Mouse (Mus musculus) skeletal muscle tissue, adult 2 months (tissue): ENCODE measurements at regions not wholly inside any gene's neighbourhood (a gene's known extent, or its start where the extent isn't known, plus 50 kb on each side); places are given as distances from the start of the nearest gene placed in this dataset.
A peak's percentile ranks its signal among the peaks of the same experiment; 100 is the strongest.

Experiments used
- DNase-seq: peaks from one replicate; pipeline ENCODE4 v3.0.0-alpha.2; 2012; ENCODE audit warnings: low read depth, low spot score

DNA sequence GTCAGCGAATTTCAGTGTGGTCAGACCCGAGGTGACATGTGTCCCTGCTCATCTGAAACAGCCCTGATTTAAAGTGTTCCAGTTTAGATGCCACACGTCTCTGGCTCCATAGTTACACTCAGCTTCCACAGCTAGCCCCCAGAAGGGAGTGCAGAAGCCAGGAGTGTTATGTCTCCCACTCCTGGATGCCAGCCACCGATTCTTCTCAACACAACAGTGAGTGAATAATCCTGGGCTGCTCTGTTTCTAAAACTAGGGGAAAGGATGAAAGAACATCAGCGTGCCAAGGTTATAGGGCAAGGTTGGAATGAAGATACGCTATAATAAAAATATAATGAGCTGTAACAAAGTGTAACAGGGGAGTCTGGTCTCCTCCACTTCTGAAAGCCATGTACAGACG, 51.5 kb upstream of the Stmnd1 start:
- no peak for DNase-seq

- DNase-seq, result no peak
Observed at GRCm38 (mm10) chr13:46218101-46218701, 55.3 kb upstream of the Stmnd1 start.

DNA sequence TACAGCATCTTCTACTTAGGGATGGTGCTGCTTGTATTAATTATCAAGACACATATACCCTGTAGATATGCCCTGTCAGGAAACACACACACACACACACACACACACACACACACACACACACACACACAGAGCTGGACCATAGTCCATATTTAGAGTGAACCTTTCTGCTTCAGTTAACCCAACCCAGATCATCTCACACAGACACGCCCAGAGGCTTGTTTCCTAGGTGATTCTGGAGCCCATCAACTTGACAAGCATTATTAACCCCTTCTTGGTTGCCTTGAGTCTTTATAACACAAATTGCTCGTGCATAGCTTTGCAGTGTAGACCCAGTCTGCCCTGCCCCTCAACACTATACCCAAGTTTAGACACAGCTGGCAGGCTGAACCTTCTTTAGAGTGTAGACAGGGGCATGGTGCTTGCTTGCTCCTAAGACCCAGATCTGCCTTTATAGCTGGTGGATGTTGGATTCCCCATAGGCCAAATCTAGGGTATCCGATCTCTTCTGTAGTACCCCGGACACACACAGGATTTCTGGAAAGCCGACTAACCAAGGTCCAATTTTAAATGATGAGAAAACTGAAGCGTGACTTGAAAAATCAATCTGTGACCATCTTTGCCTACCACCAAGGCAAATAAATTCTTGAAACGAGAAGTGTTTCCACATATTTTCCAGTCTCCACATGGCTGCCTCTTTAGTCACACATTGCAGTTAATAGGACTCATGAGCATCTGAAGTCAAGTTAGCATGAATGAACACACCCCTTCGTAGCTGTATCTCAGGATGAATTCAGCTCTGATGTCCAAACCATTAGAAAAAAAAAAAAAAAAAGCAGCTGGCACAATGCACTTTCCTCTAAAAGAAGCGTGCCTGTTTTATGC, 56.3 kb upstream of the Stmnd1 start:
- no peak for DNase-seq

DNA sequence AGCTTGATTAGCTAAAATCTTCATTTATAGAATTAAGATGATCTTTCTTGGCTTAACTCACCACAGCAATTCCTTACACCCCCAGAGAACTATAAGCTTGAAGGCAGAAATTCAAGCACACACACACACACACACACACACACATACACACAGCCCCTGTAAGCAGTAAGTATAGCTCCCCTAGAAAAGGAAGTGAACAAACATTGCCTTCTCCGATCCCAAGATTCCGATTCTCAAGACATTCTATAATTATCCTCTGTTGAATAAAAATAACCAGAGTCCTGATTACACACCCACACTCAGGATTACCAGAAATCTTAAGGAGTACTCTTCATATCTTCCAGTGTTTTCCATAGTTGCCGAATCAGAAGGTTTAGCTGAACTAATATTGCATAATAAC, 70.0 kb upstream of the Stmnd1 start:
- DNase-seq, result no peak

GRCm38 (mm10) chr13:46202586-46202985, 70.9 kb upstream of the Stmnd1 start:
- DNase-seq, result no peak

DNA sequence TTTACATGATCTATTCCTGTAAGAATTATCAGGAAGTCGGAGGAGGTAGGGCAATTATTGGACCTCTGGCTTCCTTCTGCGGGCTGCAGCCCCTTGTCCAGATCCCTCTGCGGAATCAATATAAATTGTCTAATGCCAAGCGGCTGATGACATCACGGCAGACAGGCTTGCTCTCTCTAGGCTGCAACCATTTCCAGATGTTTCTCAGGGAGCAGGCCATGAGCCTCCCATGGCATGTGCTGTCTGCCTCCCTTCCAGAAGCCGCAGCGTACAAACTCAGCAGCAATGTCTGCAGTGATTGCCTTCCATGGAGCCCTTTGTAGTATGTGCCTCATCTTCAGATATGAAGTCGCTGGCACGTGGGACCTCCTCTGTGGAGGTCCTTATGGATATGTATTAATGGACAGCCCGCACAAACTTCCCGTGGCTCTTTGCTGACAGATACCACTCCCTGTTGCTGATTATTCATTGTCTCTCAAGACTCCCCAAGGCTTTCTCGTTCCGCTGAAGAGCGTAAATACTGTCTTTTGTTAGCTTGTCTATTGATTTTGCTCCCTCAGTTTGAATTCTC, 72.4 kb upstream of the Stmnd1 start:
- DNase-seq, result no peak

DNA sequence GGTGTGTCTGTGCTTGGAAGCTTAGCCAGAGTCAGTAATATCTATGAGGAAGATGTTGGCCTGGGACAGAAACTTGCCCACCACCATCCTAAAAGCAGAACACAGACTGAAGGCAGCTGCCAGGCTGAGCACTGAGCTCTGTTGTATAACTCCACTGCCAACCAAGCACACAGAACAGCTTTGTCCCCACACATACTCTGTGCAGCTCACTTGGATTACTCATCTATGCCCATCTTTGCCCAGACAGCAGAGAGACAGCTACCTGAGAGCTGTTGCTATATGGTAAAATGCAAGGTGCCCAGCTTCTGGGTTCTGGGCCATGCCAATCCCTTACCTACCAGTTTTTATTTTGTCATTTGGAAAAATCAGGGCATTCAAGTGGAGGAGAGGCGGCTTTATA, 80.4 kb upstream of the Stmnd1 start:
- DNase-seq, result no peak

DNA sequence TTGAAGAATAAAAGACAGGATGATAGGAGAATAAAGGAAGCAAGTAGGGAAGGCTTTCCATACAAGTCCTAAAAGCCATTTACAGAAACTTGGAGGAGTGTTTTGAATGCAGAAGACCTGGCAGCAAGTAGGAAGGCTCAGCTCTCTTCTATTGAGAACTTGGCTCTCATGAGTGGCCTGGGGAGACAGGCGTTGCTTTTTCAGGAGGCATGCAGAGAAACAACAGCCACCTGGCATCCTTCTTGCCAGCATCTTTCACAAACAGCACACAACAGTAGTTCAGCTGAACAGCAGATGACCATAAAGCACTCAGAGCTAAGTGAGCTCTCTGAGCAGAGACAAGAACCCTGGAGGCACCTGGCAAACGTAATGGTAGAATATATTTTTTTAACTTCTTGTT, 83.8 kb upstream of the Stmnd1 start:
- no peak for DNase-seq

DNA sequence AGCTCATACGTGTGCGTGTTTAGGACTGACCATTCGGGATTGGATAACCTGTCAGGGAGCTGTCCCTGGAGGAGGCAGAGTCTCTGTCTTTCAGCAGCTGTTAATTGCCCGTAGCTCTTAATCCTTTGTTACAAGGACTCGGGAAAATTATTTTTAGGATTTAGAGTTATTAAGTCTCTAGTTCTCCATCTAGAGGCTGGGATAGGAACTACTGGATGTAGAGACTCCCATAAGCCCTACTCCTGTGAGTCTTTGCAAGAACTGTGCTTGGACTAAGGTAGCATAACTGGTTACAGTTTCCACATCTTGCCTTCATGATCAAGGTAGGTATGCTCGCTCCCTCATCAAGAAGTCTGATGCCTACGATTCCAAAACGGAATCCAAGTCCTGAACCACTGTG, 90.7 kb upstream of the Stmnd1 start:
- no peak for DNase-seq

- peak; percentile 61 for DNase-seq
Observed at GRCm38 (mm10) chr13:46180606-46181133, 92.9 kb upstream of the Stmnd1 start.

DNA sequence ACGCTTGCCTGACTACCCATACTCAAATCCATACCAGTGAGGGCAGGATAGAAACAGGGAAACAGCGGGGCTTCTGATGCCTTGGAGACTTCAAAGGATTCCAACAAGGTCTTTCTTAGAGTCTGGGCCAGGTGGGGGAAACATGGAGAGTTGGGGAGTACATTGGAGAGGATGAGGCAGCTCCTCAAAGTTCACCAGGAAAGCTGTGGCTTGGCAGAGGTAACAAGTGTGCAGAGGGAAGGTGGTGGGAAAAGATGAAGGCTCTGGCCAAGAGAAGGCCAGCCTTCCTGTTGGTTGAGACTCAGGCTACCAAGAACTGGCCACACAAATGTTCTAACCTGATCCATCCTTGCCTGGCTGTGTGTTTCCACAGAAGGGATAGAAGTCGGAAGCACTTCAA, 93.6 kb upstream of the Stmnd1 start:
- no peak for DNase-seq

- DNase-seq, result no peak
Observed at GRCm38 (mm10) chr13:46173103-46173502, 100.4 kb upstream of the Stmnd1 start.

DNA sequence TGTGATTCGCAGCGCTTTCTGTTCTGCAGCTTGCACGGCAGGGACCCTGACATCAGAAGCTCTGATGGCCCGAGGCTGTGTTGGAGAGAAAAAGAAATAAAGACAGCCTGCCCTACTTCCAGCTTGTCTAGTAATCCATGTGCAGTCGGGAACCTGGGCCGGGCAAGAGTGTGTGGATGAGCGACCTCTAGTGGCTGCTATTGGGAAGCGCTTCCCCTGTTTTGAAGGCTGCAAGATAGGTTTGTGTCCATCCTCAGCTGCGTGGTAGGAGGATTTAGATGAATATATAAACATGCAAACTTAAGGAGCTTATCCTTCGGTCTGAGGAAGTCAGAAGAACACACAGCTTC, 111.5 kb upstream of the Stmnd1 start:
- peak; percentile 70 for DNase-seq

- peak; percentile 52 for DNase-seq
Observed at GRCm38 (mm10) chr13:46161261-46162024, 112.1 kb upstream of the Stmnd1 start.

DNA sequence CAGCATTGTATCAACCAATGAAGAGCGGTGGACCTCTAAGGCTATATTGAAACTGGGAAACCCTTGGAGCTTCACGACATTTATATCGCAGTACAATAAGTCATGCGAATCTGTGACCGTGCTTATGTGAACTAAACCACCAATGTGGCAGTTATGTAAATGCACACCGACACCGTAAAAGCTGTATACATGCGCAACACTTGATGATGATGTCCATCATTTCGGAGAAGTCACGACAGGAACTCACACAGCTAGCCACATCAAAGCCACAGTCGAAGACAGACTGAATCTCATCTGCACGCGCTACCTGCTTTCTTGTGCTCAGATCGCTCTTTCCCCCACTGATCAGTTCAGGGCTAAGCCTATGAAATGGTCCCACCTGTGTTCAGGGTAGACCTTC, 114.2 kb upstream of the Stmnd1 start:
- no peak for DNase-seq

- no peak for DNase-seq
Observed at GRCm38 (mm10) chr13:46153282-46154260, 120.0 kb upstream of the Stmnd1 start.

DNA sequence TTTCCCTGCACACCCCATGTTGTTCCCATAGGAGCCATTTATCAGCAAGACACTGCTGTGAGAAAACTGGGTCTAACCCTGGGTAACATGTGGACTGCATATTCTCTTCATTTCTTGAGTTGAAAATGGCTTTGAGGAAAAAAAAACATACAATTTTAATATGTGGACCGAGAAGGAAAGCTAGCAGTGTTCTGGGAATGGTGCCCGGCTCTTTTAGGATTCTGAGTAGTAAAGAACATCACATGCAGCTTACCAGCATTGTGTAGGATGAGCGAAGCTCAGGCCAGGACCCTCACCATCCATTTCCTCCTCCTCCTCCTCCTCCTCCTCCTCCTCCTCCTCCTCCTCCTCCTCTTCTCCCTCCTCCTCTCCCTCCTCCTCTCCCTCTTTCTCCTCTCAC, 133.5 kb upstream of the Stmnd1 start:
- DNase-seq, result no peak

- no peak for DNase-seq
Observed at GRCm38 (mm10) chr13:46139251-46139650, 134.3 kb upstream of the Stmnd1 start.

DNA sequence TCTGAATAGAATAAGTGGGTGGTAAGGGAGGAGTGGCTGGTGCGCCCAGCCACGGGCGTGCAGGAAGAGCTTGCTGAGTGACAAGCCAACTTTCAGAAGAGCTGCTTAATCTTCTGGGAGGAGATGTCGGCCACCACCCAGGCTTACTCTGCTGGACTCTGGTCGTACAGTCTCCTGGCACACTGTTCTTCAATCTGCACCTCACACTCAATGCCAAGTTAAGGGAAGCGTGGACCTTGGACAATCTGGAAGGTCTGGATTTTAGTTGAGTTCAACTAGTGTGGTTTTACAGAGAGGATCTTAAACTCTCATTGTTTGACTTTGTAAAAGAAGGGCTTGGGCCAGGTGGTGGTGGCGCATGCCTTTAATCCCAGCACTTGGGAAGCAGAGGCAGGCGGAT, 138.1 kb upstream of the Stmnd1 start:
- DNase-seq, result no peak

DNA sequence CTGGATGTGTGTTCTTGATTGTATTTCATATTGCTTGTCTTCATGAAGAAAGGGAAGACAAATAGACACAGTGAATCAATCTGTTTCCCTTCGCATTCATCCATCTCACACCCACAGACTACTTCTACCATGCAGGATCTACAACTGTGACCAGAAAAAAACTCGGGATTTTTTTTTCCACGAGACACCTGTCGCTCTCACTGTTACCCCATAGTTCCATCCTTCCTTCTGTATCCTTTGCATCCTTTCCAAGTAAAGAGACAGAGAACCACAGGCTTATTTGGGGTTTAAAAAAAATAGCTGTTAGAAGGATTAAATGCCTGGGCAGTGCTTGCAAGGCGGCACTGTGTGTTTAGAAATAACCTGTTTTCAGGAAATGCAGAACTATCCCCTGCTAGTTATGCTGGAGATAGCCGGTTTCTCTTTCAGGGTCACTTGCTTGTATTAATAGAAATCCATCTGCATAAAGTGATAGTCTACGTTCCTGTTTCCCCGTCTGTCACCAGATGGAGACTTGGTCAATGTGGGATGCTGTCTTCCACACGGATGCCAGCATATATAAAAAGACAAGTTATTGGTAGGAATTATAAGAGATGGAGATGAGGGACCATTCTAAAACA, 144.2 kb upstream of the Stmnd1 start:
- DNase-seq, result no peak
